Mouse (Mus musculus): ENCODE measurements around the gene Ubqln4. TPM values are rescaled to one million over a fixed set of nuclear protein-coding genes. Genes with fewer than 3 reads are reported as not detected.

Gene Ubqln4
- total and polyA plus RNA-seq, 3 experiments, result 43.6 to 171 (median 83.0) TPM

DNA sequence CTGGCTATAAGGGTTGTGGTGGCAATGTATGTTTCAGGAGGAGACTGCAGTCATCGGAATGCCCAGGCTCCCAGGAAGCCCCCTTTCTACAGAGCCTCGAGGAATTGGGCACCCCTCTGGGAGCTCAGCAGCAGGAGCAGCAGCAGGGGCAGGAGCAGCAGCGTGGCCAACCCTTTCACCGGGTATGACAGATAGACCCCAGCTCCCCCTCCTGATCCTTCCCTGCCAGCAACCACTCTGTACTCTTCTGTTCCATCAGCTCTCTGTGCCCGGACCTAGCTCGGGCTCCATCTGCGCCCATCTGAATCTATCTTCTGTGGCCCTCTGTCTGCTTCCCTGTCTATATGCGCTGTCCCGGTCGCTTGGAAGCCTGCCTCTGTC is 54.2 kb downstream of the Ubqln4 start:
- peak overlapping the region; percentile 12; the same call in 1 of the 2 replicates for H3K27ac ChIP-seq (ENCODE audit: control insufficient read depth, low read depth, low read length)

DNA sequence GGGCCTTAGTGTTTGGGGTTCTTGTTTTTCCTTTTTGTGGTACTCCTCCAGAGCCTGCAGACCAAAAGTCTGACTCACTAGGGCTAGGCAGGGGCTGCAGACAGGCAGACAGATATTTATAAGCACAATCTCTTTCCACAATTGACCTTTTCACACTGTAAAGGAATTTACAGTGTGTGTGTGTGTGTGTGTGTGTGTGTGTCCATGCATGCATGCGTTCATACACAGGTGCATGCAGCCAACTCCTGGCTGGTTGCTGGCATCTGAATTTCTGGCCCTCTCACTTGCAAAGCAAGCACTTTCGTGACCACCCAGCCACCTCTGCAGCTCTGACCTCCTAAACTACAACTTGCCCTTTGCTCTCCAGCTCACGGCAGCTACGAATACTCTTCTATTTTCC is 55.5 kb downstream of the Ubqln4 start:
- Histone ChIP-seq H3K9ac (ENCODE audit: control insufficient read depth, low read depth, low read length, poor library complexity, severe bottlenecking) (no peak overlapping the region), H3K9me3 (replicated peaks; ENCODE audit: insufficient read depth, low read length) (no peaks in the 10 kb centered on the region), H3K4me3 (ENCODE audit: control insufficient read depth in 1 of 2, insufficient read depth in 1 of 2, low read depth in 2 of 2, low read length in 2 of 2) (no peak overlapping the region), H3K36me3 (ENCODE audit: control insufficient read depth in 1 of 2, insufficient read depth in 2 of 2, low read length in 2 of 2) (peaks cover 0 to 18% of the 10 kb centered on the region in 2 experiments; a peak in 2 of 4 replicates), H3K27ac (ENCODE audit: control insufficient read depth, low read depth, low read length) (no peak overlapping the region), H3K27me3 (ENCODE audit: control insufficient read depth in 1 of 2, insufficient read depth in 2 of 2, low read length in 2 of 2) (no peaks in the 10 kb centered on the region), H3K79me2 (ENCODE audit: control insufficient read depth, insufficient read depth, low read length, poor library complexity) (no peaks in the 10 kb centered on the region; the same call in 1 of the 2 replicates), H3K4me1 (ENCODE audit: control insufficient read depth in 1 of 2, insufficient read depth in 2 of 2, low read length in 2 of 2) (peaks cover 11 to 18% of the 10 kb centered on the region in 2 experiments)
- TF ChIP-seq CHD1 (IDR thresholded peaks at IDR 0.05; ENCODE audit: low read depth, low read length) (no peak), MAFK (IDR thresholded peaks at IDR 0.05; ENCODE audit: borderline replicate concordance, low read depth, low read length) (no peak), SMC3 (IDR thresholded peaks at IDR 0.05; ENCODE audit: low read depth, low read length) (no peak), POLR2A (IDR thresholded peaks at IDR 0.05; ENCODE audit: control insufficient read depth in 1 of 2, insufficient read depth in 1 of 2, low read depth in 1 of 2, low read length in 2 of 2, poor library complexity in 1 of 2) (no peak), MAX (IDR thresholded peaks at IDR 0.05; ENCODE audit: low read length) (no peak), RCOR1 (IDR thresholded peaks at IDR 0.05; ENCODE audit: low read depth, low read length) (no peak)
- DNase-seq (ENCODE audit: low read depth, low spot score), result no peak

More for the DNA sequence above, 54.2 kb downstream of the Ubqln4 start:
- no peak for DNase-seq (ENCODE audit: low read depth, low spot score)
- no peaks in the 10 kb centered on the region for H3K27me3 ChIP-seq (ENCODE audit: control insufficient read depth in 1 of 2, insufficient read depth in 2 of 2, low read length in 2 of 2)
- H3K4me1 ChIP-seq (ENCODE audit: control insufficient read depth in 1 of 2, insufficient read depth in 2 of 2, low read length in 2 of 2), result peaks cover 11 to 22% of the 10 kb centered on the region in 2 experiments
- peak overlapping the region; percentile 32 to 36; a peak in 3 of 4 replicates for H3K4me3 ChIP-seq (ENCODE audit: control insufficient read depth in 1 of 2, insufficient read depth in 1 of 2, low read depth in 2 of 2, low read length in 2 of 2)
- no peak for TF ChIP-seq POLR2AphosphoS5 (IDR thresholded peaks at IDR 0.05; ENCODE audit: borderline replicate concordance, low read depth, low read length)
- no peak for TF ChIP-seq GABPA (IDR thresholded peaks at IDR 0.05; ENCODE audit: low read depth, low read length)
- no peak for TF ChIP-seq RAD21 (IDR thresholded peaks at IDR 0.05; ENCODE audit: low read depth, low read length)
- no peak for TF ChIP-seq TAL1 (IDR thresholded peaks at IDR 0.05; ENCODE audit: low read length)
- no peak for TF ChIP-seq JUND (IDR thresholded peaks at IDR 0.05; ENCODE audit: low read depth, low read length)
- TF ChIP-seq MAX (IDR thresholded peaks at IDR 0.05; ENCODE audit: low read length), result no peak
- no peak for TF ChIP-seq MXI1 (IDR thresholded peaks at IDR 0.05; ENCODE audit: low read depth, low read length)
- no peak for TF ChIP-seq BHLHE40 (IDR thresholded peaks at IDR 0.05; ENCODE audit: borderline replicate concordance, low read depth, low read length)
- TF ChIP-seq MYB (IDR thresholded peaks at IDR 0.05; ENCODE audit: low read depth, low read length), result no peak
- no peak for TF ChIP-seq MEF2A (IDR thresholded peaks at IDR 0.05; ENCODE audit: extremely low read depth, insufficient replicate concordance, low read depth, low read length, poor library complexity, severe bottlenecking)
- TF ChIP-seq MAFK (IDR thresholded peaks at IDR 0.05; ENCODE audit: borderline replicate concordance, low read depth, low read length), result no peak
- TF ChIP-seq GATA1 (IDR thresholded peaks at IDR 0.05; ENCODE audit: low read depth, low read length), result no peak
- TF ChIP-seq EP300 (IDR thresholded peaks at IDR 0.05; ENCODE audit: low read depth in 1 of 2, low read length in 2 of 2), result no peak
- H3K9ac ChIP-seq (ENCODE audit: control insufficient read depth, low read depth, low read length, poor library complexity, severe bottlenecking), result peak overlapping the region; percentile 57
- no peaks in the 10 kb centered on the region for H3K9me3 ChIP-seq (replicated peaks; ENCODE audit: insufficient read depth, low read length)
- peaks cover 0 to 20% of the 10 kb centered on the region in 2 experiments; a peak in 2 of 4 replicates for H3K36me3 ChIP-seq (ENCODE audit: control insufficient read depth in 1 of 2, insufficient read depth in 2 of 2, low read length in 2 of 2)
- H3K79me2 ChIP-seq (ENCODE audit: control insufficient read depth, insufficient read depth, low read length, poor library complexity), result no peaks in the 10 kb centered on the region; the same call in 1 of the 2 replicates

Data from MEL (cell line).